Mouse (Mus musculus) heart, postnatal 14 days (tissue): ENCODE results near the gene Fezf1. TPM values are rescaled to one million over a fixed set of nuclear protein-coding genes. Genes with fewer than 3 reads are reported as not detected.

Source experiments
- DNase-seq, 2 experiments: peaks; one replicate each; pipeline ENCODE4 v3.0.0; 2021 to 2022
- intact Hi-C: fragments of 180-260 bp; cut with DNase I; formaldehyde crosslinking; loops from one replicate; pipeline ENCODE4 v1.15.1; 2025
- total RNA-seq, 2 experiments: library from RNA; stranded (reverse); gene quantifications; 2 replicates each; pipeline ENCODE4 v1.2.3; 2021

The Fezf1 gene
- total RNA-seq, 2 experiments from 2014 or later, result not detected

DNA sequence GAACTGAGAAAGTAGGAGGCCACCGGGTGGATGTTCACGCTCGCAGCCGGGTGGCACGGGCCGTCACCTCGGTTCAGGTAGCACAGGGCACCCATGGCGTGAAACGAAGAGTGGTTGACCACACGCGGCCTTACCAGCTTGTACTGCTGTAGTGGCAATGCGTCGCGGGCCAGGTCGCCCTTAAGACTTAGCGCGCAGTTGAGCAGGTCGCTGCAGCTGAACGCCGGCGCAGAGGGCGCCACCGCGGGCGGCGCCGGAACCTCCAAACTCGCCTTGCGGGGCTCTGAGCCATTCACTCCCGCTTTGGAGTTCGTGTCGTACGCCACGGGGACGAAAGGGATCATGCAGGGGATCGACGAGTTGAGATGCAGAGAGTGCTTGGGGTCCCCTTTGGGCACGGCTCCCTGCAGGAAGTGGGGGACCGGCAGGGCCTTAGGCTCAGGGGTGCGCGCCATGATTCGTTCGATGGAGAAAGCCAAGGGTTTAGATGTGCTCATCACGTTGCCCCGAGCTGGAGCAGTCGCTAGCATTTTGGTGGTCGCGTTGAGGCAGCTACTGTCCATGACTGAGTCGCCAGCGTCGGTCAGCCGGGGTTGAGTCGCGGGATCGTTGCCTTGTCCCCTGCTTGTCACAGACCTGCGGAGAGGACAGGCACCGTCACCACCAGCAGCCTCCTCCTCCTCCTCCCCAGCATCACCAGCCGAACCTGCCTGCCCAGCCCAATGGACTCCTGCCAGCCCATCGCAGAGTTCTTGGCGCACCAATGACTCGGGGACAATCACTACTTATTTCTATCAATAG, 450 bp downstream of the Fezf1 start:
- intact Hi-C loops, result no loop called here
- DNase-seq, result peak in 1 of 2 experiments; percentile 1

- no peak for DNase-seq
- intact Hi-C loops, result no loop called here
Observed at GRCm38 (mm10) chr6:23246790-23247511, 1.2 kb downstream of the Fezf1 start.

GRCm38 (mm10) chr6:23246061-23246789, 1.9 kb downstream of the Fezf1 start:
- intact Hi-C loops, result no loop called here

DNA sequence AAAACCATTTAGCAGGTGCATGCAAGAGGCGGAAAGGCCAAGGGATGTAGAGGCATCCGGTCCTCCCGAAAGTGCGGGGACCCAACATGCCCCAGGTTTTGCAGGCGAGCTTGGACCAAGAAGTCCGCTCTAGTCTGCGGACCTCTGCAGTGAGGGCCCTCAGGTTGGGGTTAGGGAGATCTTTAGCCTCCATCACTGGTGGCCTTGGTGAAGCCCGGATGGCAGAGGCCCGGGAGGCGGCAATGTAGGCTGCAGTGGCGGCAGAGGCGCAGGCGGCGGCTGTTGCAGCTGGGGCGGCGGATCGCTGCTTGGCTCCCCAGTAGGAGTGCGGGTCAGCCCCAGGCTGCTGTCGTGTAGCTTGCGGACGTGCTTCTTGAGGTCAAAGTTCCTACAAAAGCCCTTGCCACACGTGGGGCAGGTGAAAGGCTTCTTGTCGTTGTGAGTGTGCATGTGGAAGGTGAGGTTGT, 2.6 kb downstream of the Fezf1 start:
- peak in 1 of 2 experiments; percentile 1 for DNase-seq
- intact Hi-C loops, result no loop called here

More at GRCm38 (mm10) chr6:23246061-23246789, 1.9 kb downstream of the Fezf1 start:
- no peak for DNase-seq

DNA sequence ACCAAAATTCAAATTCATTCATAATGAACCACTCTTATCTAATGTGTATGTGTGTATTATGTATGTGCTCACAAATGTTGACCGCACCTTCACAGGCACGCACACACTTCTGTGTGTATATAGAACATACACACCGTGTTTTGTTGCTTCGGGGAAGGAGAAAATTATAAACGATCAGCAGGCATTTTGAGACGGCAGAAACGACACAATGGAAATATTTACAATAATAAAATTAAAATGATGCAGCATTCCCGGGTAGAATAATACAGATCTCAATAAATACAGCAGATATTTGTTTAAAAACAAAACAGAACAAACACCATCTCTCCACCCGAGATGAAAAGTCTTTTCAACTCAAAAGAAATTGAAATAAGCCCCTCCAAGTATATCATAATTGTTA, 3.0 kb downstream of the Fezf1 start:
- no peak for DNase-seq
- intact Hi-C loops, result no loop called here

DNA sequence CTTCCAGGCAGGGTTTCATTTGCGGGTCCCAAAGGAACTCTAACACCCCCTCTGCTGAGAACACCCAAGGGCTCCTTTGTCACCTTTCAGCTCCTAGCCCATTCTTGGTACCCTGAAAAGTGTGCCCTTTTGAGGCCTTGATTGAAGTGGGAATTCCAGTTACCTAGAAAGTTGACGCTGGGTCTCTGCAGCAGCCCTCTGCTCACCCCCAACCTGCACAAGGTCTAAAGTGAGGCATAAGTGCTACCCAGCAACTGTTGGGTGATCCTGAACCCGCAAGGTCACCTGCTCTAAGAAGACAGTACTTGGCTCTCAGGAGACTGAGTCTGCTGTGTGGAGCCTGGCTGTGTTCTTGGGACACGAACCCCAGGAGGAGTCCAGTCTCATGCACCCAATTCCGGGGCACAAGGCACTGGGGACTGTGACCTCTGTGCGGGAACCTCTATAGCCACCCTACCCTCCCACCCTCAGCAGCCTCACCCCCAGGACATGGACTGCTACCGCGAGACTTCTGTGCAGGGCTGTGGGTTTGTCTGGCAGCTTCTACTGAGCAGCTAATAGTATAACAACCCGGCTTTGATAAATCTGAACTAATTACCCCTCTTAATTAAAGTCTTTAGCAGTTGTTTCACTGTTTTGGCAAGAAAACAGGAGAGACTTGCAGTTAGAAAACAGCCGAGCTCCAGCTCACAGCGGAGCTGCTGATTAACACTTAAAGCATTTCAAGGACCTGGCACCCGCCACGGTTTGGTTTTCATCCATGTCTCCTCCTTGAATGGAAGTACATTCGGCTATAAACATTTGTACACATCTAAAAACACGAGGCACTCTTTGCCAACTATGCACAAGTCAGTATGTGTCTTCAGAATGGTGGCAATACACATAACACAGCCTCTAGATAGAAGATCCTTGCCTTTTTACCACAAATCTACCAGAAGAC, 4.1 kb downstream of the Fezf1 start:
- intact Hi-C loops, result no loop called here
- DNase-seq, result peak in 1 of 2 experiments; percentile 2

DNA sequence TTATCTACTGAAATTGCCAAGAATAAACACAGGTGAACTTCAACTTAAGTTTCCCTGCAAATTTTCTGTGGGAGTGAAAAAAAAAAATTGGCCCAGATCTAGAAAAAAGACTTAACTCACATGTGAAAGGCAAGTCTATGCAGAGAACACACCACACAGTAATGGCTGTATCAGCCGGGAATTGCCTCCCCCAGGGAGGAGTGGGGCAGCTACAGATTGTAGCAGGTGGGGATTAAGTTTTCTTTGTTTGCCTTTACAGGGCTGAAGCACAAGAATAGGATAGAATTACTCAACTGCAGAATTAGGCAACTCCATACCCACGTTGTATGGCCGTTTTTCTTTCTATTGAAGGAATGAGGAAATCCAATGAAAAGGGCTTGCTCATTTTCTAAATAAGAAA, 36.7 kb downstream of the Fezf1 start:
- DNase-seq, result no peak
- intact Hi-C loops, result no loop called here

GRCm38 (mm10) chr6:23207791-23208190, 40.4 kb downstream of the Fezf1 start:
- no peak for DNase-seq
- intact Hi-C loops, result no loop called here

DNA sequence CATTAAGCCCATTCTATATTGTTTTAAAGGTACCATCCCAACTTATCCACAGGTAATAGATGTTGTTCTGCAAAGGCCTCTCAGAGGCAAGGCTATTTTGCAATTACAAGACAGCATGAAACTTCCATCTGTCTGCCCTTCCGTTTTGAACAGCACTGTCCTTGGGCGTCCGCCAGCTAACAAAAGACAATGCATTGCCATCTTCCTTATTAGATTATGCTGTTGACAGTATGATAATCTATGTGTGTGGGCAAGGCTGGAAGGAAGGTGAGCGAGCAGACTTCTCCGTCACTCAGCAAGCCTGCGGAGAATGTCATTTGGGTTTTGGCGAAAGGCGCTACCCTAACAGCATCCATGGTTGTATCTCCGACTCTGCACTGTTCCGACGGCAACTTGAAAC, 45.5 kb downstream of the Fezf1 start:
- intact Hi-C loops, result no loop called here
- DNase-seq, result no peak

Other genes with a start within 250 kb of the Fezf1 start
- under 1 TPM in 1 of 2 experiments, not detected in 1; 0.24 TPM for gene Aass, start 115.4 kb downstream of the Fezf1 start, total RNA-seq